Mouse (Mus musculus) gastrocnemius, adult 2 months (tissue): ENCODE data around the gene Rnf167. TPM values are rescaled to one million over a fixed set of nuclear protein-coding genes. Genes with fewer than 3 reads are reported as not detected.

ENCODE experiments used
- DNase-seq: peaks from one replicate; pipeline ENCODE4 v3.0.0; 2022
- H3K27ac ChIP-seq: fragments of 200-600 bp; 2 replicates; pipeline ENCODE4 v1.8.1; 2022; ENCODE audit warnings: mild to moderate bottlenecking
- H3K4me3 ChIP-seq: fragments of 200-600 bp; 2 replicates; pipeline ENCODE4 v1.8.1; 2022; ENCODE audit warnings: mild to moderate bottlenecking, moderate library complexity
- CTCF ChIP-seq: fragments of 200-600 bp; IDR thresholded peaks from 2 replicates; pipeline ENCODE4 v1.8.1; 2022; ENCODE audit warnings: antibody characterized with exemption, mild to moderate bottlenecking, moderate library complexity
- intact Hi-C: fragments of 180-260 bp; cut with DNase I; formaldehyde crosslinking; loops from one replicate; pipeline ENCODE4 v1.15.1; 2025
- total RNA-seq, 2 experiments: library from RNA; stranded (reverse); gene quantifications; 2 replicates each; pipeline ENCODE4 v1.2.3; 2021

Gene Rnf167
- total RNA-seq, 2 experiments from 2014 or later = 35.0 to 38.4 TPM

DNA sequence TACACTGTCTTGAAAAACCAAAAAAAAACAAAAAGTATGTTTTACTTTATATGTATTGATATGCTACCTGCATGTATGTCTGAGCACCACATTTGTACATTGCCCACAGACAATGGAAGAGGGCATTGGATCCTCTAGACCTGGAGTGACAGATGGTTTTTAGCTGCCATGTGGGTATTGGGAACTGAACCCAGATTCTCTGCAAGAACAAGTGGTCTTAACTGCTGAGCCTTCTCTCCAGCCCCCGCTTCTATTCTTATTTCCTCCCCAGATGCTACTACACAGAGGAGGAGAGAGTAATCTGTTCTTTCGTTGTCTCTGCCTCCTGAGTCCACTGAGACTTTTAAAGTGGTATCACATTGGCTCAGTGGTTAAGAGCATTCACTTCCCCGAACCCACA lies 46.5 kb downstream of the Rnf167 start:
- no peak for DNase-seq
- intact Hi-C loops = no loop called here
- no peak for TF ChIP-seq CTCF
- Histone ChIP-seq H3K4me3 (no peak overlapping the region), H3K27ac (no peak overlapping the region)

DNA sequence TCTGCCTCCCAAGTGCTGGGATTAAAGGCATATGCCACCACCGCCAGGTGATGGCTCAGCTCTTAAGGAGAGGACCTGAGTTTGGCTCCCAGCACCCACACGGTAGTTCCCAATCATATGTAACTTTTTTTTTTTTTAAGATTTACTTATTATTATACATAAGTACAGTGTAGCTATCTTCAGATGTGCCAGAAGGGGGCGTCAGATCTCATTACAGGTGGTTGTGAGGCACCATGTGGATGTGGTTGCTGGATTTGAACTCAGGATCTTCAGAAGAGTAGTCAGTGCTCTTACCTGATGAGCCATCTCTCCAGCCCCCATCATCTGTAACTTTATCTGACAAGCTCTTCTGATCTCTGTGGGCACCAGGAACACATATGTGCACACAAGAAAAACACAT lies 50.3 kb downstream of the Rnf167 start:
- no peak for DNase-seq
- TF ChIP-seq CTCF = peak; percentile 9; the same call in 1 of the 2 replicates
- intact Hi-C loops = no loop called here
- H3K27ac ChIP-seq = no peak overlapping the region
- H3K4me3 ChIP-seq = no peak overlapping the region

DNA sequence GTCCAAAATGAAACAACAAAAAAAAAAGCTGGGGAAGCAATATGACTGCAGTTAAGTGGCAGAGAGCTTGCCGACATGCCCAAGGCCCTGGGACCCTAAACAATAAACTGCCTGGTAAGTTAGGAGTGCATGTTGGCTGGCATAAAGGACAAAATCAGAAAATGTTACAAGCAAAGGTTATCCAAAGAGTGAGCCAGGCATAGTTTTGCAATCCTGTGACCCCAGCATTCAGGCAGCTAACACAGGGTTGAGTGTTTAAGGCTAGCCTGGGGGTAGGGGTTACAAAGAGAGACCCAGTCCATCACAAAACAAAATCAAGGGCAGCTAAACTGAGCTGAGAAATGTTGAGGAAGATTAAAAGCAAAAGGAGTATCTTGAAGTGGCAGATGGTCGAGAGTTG lies 52.0 kb downstream of the Rnf167 start:
- Histone ChIP-seq H3K27ac (peak overlapping the region; percentile 100), H3K4me3 (peak overlapping the region; percentile 75)
- intact Hi-C loops = loop anchor here (2.0 kb wide), 1 partner anchor 50 kb away; no protein-coding TSS in a partner anchor
- DNase-seq = no peak
- no peak for TF ChIP-seq CTCF

DNA sequence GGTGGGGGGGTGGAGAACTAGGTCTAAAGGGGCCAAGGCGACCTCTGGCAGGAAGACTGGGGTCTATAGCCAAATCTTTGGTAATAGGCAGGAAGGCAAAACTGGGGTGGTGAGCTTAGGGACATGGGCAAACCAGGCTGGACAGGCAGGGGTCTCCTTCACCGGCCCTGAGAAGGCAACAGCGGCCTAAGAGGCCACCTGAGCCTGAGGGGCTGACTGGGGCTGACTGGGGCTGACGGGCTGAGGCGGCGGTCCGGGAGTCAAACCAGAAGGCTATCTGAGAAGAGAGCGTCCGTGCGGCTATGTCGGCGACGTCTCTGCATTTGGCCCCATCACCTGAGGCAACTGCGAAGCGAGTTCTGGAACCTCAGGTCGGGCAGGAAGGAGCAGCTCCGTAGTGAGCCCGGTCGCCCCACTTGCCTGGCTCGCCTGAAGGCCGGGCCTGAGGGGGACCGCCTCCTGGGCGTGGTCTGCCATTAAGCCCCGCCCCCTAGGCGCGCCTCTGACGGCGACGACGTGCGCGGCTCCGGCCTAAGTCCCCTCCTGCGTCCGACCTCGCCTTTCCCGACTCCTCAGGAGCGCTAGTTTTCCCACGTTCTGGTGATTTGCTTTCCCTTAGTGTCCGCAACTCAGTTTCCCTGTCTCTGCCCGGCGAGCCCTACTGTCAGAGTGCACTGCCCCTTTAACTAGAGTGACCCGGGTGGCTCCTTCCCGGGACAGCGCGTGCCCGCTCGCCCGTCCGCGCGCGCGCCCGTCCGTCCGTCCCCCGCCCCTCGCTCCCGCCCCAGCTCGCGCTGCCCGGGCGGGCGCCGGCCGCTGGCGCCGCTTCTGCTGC lies 52.9 kb downstream of the Rnf167 start, which contains the start of the genes Inca1 and Kif1c:
Gene Inca1, minus strand, starts transcription at position 434 of the 835 bp plus-strand sequence.
Gene Kif1c, plus strand, starts transcription at position 827 of the 835 bp plus-strand sequence.
- Histone ChIP-seq H3K27ac (peak within 1 kb of the TSS; percentile 100), H3K4me3 (peak within 1 kb of the TSS; percentile 75)
- DNase-seq = peak; percentile 97
- no peak for TF ChIP-seq CTCF
- intact Hi-C loops = loop anchor here (2.0 kb wide), 3 partner anchors 13 to 51 kb away; partner anchors contain the start of gene Pfn1

DNA sequence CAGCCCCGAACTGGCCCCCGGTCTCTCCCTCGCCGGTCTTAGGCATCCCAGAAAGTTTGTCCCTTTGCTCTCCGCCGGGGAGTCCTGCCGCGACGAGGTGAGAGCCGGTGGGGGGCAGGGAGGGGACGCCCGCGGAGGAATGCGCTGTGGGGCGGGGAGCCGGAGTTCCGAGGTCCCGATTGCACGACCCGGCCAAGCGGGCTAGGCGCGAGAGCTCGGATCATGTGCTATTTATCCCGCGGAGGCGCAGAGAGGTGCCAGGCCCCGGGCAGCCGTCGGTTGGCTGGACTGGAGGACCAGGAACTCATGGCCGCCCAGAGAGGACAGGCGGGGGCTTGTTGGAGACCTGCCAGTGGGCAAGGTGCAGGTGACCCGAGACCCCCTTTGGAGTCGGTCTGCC lies 53.6 kb downstream of the Rnf167 start:
- intact Hi-C loops = loop anchor here (2.0 kb wide), 2 partner anchors 14 to 46 kb away; partner anchors contain the start of gene Pfn1
- DNase-seq = peak; percentile 96
- Histone ChIP-seq H3K27ac (peak overlapping the region; percentile 100), H3K4me3 (peak overlapping the region; percentile 75)
- TF ChIP-seq CTCF = no peak

Other genes with a start within 250 kb of the Rnf167 start
- 10 to 100 TPM; 18.5 to 18.7 TPM for gene Pelp1, start 237.2 kb upstream of the Rnf167 start, total RNA-seq
- gene Arrb2, start 214.6 kb upstream of the Rnf167 start, total RNA-seq = 1 to 10 TPM; 8.3 to 8.4 TPM
- gene Med11, start 195.3 kb upstream of the Rnf167 start, total RNA-seq = 1 to 10 TPM; 4.9 to 6.4 TPM
- gene Zmynd15, start 187.8 kb upstream of the Rnf167 start, total RNA-seq = under 1 TPM in 1 of 2 experiments, not detected in 1; 0.75 TPM
- gene Cxcl16, start 187.3 kb upstream of the Rnf167 start, total RNA-seq = 1 to 10 TPM; 1.2 to 1.4 TPM
- not detected for gene Tm4sf5, start 142.0 kb upstream of the Rnf167 start, total RNA-seq
- gene Vmo1, start 132.6 kb upstream of the Rnf167 start, total RNA-seq = not detected
- not detected for gene Gltpd2, start 128.0 kb upstream of the Rnf167 start, total RNA-seq
- gene Psmb6, start 121.9 kb upstream of the Rnf167 start, total RNA-seq = 100 to 1,000 TPM; 229 to 241 TPM
- not detected for gene Gm40193, start 114.3 kb upstream of the Rnf167 start, total RNA-seq
- 10 to 100 TPM; 15.8 to 18.2 TPM for gene Pld2, start 107.2 kb upstream of the Rnf167 start, total RNA-seq
- gene Mink1, start 84.4 kb upstream of the Rnf167 start, total RNA-seq = 10 to 100 TPM; 33.7 to 34.7 TPM
- gene 4930544D05Rik, start 31.4 kb upstream of the Rnf167 start, total RNA-seq = not detected
- 10 to 100 TPM; 11.0 to 18.4 TPM for gene Chrne, start 28.0 kb upstream of the Rnf167 start, total RNA-seq
- not detected for gene Gp1ba, start 8.1 kb upstream of the Rnf167 start, total RNA-seq
- 100 to 1,000 TPM; 264 to 408 TPM for gene Slc25a11, start 244 bp downstream of the Rnf167 start, total RNA-seq
- gene Pfn1, start 7.4 kb downstream of the Rnf167 start, total RNA-seq = 100 to 1,000 TPM; 252 to 257 TPM
- 1,000 to 10,000 TPM; 7,153 to 7,488 TPM for gene Eno3, start 10.0 kb downstream of the Rnf167 start, total RNA-seq
- 10 to 100 TPM; 86.3 to 86.4 TPM for gene Spag7, start 22.2 kb downstream of the Rnf167 start, total RNA-seq
- gene Camta2, start 40.9 kb downstream of the Rnf167 start, total RNA-seq = 10 to 100 TPM; 39.6 to 44.9 TPM
- gene Inca1, start 52.9 kb downstream of the Rnf167 start, total RNA-seq = 1 to 10 TPM; 3.8 to 5.7 TPM
- 100 to 1,000 TPM; 579 to 631 TPM for gene Kif1c, start 53.3 kb downstream of the Rnf167 start, total RNA-seq
- 10 to 100 TPM; 10.7 to 10.8 TPM for gene Zfp3, start 117.0 kb downstream of the Rnf167 start, total RNA-seq
- not detected for gene Scimp, start 165.4 kb downstream of the Rnf167 start, total RNA-seq
- gene Rabep1, start 197.5 kb downstream of the Rnf167 start, total RNA-seq = 10 to 100 TPM; 37.2 to 37.8 TPM